Mouse (Mus musculus) lung, adult 18-20 months (tissue): ENCODE measurements at regions not wholly inside any gene's neighbourhood (a gene's known extent, or its start where the extent isn't known, plus 50 kb on each side); places are given as distances from the start of the nearest gene placed in this dataset.

ENCODE experiments used
- DNase-seq, 2 experiments: peaks; one replicate each; pipeline ENCODE4 v3.0.0; 2022; ENCODE audit warnings: mixed read lengths in 2 of 2

- DNase-seq, result peak in 1 of 2 experiments; percentile 2
These were observed 225.9 kb upstream of the Gvin1 start for GRCm38 (mm10) chr7:106440900-106441506.
